Mouse (Mus musculus): Measurements from ENCODE around the gene Mylk2. TPM values are rescaled to one million over a fixed set of nuclear protein-coding genes. Genes with fewer than 3 reads are reported as not detected.

Mylk2 gene
- polyA plus RNA-seq, 1 experiment from 2014 or later: 1.3 TPM

GRCm38 (mm10) chr2:152906274-152907037, 4.7 kb upstream of the Mylk2 start:
- DNase-seq (ENCODE audit: low spot score) (no peak), ATAC-seq (ENCODE audit: low read depth) (no peak)
- no peak overlapping the region for H3K9ac ChIP-seq (ENCODE audit: low read depth, low read length)
- no peak overlapping the region for H3K27ac ChIP-seq (replicated peaks; ENCODE audit: low read depth, low read length)
- peaks cover 5% of the 10 kb centered on the region; the same call in 1 of the 2 replicates for H3K27me3 ChIP-seq (replicated peaks; ENCODE audit: control insufficient read depth, insufficient read depth, low read length)
- H3K9me3 ChIP-seq (ENCODE audit: control insufficient read depth, low read length): no peaks in the 10 kb centered on the region
- 54% methylated on average over 9 of the region's 9 CpGs for WGBS
- no peaks in the 10 kb centered on the region for H3K36me3 ChIP-seq (ENCODE audit: control insufficient read depth, insufficient read depth, low read length)
- H3K4me3 ChIP-seq (ENCODE audit: low read depth, low read length): no peak overlapping the region
- peaks cover 14% of the 10 kb centered on the region; the same call in 1 of the 2 replicates for H3K4me1 ChIP-seq (ENCODE audit: control insufficient read depth, insufficient read depth, low read length)
- H3K4me2 ChIP-seq (ENCODE audit: low read depth, low read length): no peak overlapping the region

GRCm38 (mm10) chr2:152907114-152907943, 3.8 kb upstream of the Mylk2 start:
- H3K9me3 ChIP-seq (ENCODE audit: control insufficient read depth, low read length): no peaks in the 10 kb centered on the region
- H3K9ac ChIP-seq (ENCODE audit: low read depth, low read length): no peak overlapping the region
- H3K27ac ChIP-seq (replicated peaks; ENCODE audit: low read depth, low read length): no peak overlapping the region
- H3K36me3 ChIP-seq (ENCODE audit: control insufficient read depth, insufficient read depth, low read length): no peaks in the 10 kb centered on the region
- H3K4me2 ChIP-seq (ENCODE audit: low read depth, low read length): no peak overlapping the region
- H3K4me1 ChIP-seq (ENCODE audit: control insufficient read depth, insufficient read depth, low read length): peaks cover 11% of the 10 kb centered on the region; the same call in 1 of the 2 replicates
- WGBS: 58% methylated on average over 13 of the region's 14 CpGs
- ATAC-seq (ENCODE audit: low read depth): no peak
- no peak overlapping the region for H3K4me3 ChIP-seq (ENCODE audit: low read depth, low read length)
- peaks cover 12% of the 10 kb centered on the region; the same call in 1 of the 2 replicates for H3K27me3 ChIP-seq (replicated peaks; ENCODE audit: control insufficient read depth, insufficient read depth, low read length)
- no peak for DNase-seq (ENCODE audit: low spot score)

GRCm38 (mm10) chr2:152909848-152910247, 1.3 kb upstream of the Mylk2 start:
- ATAC-seq (ENCODE audit: low read depth): no peak
- Histone ChIP-seq H3K4me2 (ENCODE audit: low read depth, low read length) (no peak overlapping the region), H3K4me3 (ENCODE audit: low read depth, low read length) (no peak overlapping the region), H3K4me1 (ENCODE audit: control insufficient read depth, insufficient read depth, low read length) (peaks cover 11% of the 10 kb centered on the region; the same call in 1 of the 2 replicates), H3K27ac (replicated peaks; ENCODE audit: low read depth, low read length) (no peak overlapping the region), H3K36me3 (ENCODE audit: control insufficient read depth, insufficient read depth, low read length) (no peaks in the 10 kb centered on the region), H3K27me3 (replicated peaks; ENCODE audit: control insufficient read depth, insufficient read depth, low read length) (peaks cover 29% of the 10 kb centered on the region), H3K9ac (ENCODE audit: low read depth, low read length) (no peak overlapping the region), H3K9me3 (ENCODE audit: control insufficient read depth, low read length) (no peaks in the 10 kb centered on the region)
- 72% methylated on average over 6 of the region's 6 CpGs for WGBS
- no peak for DNase-seq (ENCODE audit: low spot score)

GRCm38 (mm10) chr2:152911432-152911831, 280 bp downstream of the Mylk2 start:
- no peak overlapping the region for H3K27ac ChIP-seq (replicated peaks; ENCODE audit: low read depth, low read length)
- no peak overlapping the region for H3K4me2 ChIP-seq (ENCODE audit: low read depth, low read length)
- DNase-seq (ENCODE audit: low spot score): no peak
- H3K9ac ChIP-seq (ENCODE audit: low read depth, low read length): no peak overlapping the region
- WGBS: 33% methylated on average over 6 of the region's 6 CpGs
- H3K36me3 ChIP-seq (ENCODE audit: control insufficient read depth, insufficient read depth, low read length): no peaks in the 10 kb centered on the region
- peaks cover 3% of the 10 kb centered on the region; the same call in 1 of the 2 replicates for H3K4me1 ChIP-seq (ENCODE audit: control insufficient read depth, insufficient read depth, low read length)
- no peak overlapping the region for H3K4me3 ChIP-seq (ENCODE audit: low read depth, low read length)
- no peak for ATAC-seq (ENCODE audit: low read depth)
- no peaks in the 10 kb centered on the region for H3K9me3 ChIP-seq (ENCODE audit: control insufficient read depth, low read length)
- peaks cover 29% of the 10 kb centered on the region for H3K27me3 ChIP-seq (replicated peaks; ENCODE audit: control insufficient read depth, insufficient read depth, low read length)

- Histone ChIP-seq H3K36me3 (ENCODE audit: control insufficient read depth, insufficient read depth, low read length) (no peaks in the 10 kb centered on the region), H3K9me3 (ENCODE audit: control insufficient read depth, low read length) (no peaks in the 10 kb centered on the region), H3K27ac (replicated peaks; ENCODE audit: low read depth, low read length) (no peak overlapping the region), H3K4me3 (ENCODE audit: low read depth, low read length) (no peak overlapping the region), H3K9ac (ENCODE audit: low read depth, low read length) (no peak overlapping the region), H3K4me1 (ENCODE audit: control insufficient read depth, insufficient read depth, low read length) (no peaks in the 10 kb centered on the region), H3K27me3 (replicated peaks; ENCODE audit: control insufficient read depth, insufficient read depth, low read length) (peaks cover 29% of the 10 kb centered on the region), H3K4me2 (ENCODE audit: low read depth, low read length) (no peak overlapping the region)
- ATAC-seq (ENCODE audit: low read depth) (no peak; the same call in 1 of the 2 replicates), DNase-seq (ENCODE audit: low spot score) (no peak)
- WGBS: 21% methylated on average over 7 of the region's 7 CpGs
Measured at GRCm38 (mm10) chr2:152913471-152913870, 2.3 kb downstream of the Mylk2 start.

- ATAC-seq (ENCODE audit: low read depth) (peak; percentile 82), DNase-seq (ENCODE audit: low spot score) (peak; percentile 90)
- Histone ChIP-seq H3K36me3 (ENCODE audit: control insufficient read depth, insufficient read depth, low read length) (no peaks in the 10 kb centered on the region), H3K4me1 (ENCODE audit: control insufficient read depth, insufficient read depth, low read length) (no peaks in the 10 kb centered on the region), H3K9me3 (ENCODE audit: control insufficient read depth, low read length) (no peaks in the 10 kb centered on the region), H3K4me3 (ENCODE audit: low read depth, low read length) (peak overlapping the region; percentile 15; the same call in 1 of the 2 replicates), H3K27ac (replicated peaks; ENCODE audit: low read depth, low read length) (no peak overlapping the region), H3K4me2 (ENCODE audit: low read depth, low read length) (peak overlapping the region; percentile 46), H3K9ac (ENCODE audit: low read depth, low read length) (peak overlapping the region; percentile 40; the same call in 1 of the 2 replicates), H3K27me3 (replicated peaks; ENCODE audit: control insufficient read depth, insufficient read depth, low read length) (peaks cover 29% of the 10 kb centered on the region)
- WGBS: 5% methylated on average over 12 of the region's 18 CpGs
Measured at GRCm38 (mm10) chr2:152914310-152915120, 3.4 kb downstream of the Mylk2 start.

- no peak for DNase-seq (ENCODE audit: low spot score)
- H3K27me3 ChIP-seq (replicated peaks; ENCODE audit: control insufficient read depth, insufficient read depth, low read length): peaks cover 29% of the 10 kb centered on the region
- no peak overlapping the region for H3K4me3 ChIP-seq (ENCODE audit: low read depth, low read length)
- no peak overlapping the region for H3K9ac ChIP-seq (ENCODE audit: low read depth, low read length)
- 69% methylated on average over 4 of the region's 4 CpGs for WGBS
- H3K36me3 ChIP-seq (ENCODE audit: control insufficient read depth, insufficient read depth, low read length): no peaks in the 10 kb centered on the region
- H3K4me2 ChIP-seq (ENCODE audit: low read depth, low read length): no peak overlapping the region
- no peaks in the 10 kb centered on the region for H3K9me3 ChIP-seq (ENCODE audit: control insufficient read depth, low read length)
- no peaks in the 10 kb centered on the region for H3K4me1 ChIP-seq (ENCODE audit: control insufficient read depth, insufficient read depth, low read length)
- no peak for ATAC-seq (ENCODE audit: low read depth)
- H3K27ac ChIP-seq (replicated peaks; ENCODE audit: low read depth, low read length): no peak overlapping the region
Measured at GRCm38 (mm10) chr2:152915453-152915852, 4.3 kb downstream of the Mylk2 start.

- H3K4me1 ChIP-seq (ENCODE audit: control insufficient read depth, insufficient read depth, low read length): no peaks in the 10 kb centered on the region
- no peak overlapping the region for H3K4me2 ChIP-seq (ENCODE audit: low read depth, low read length)
- no peak for DNase-seq (ENCODE audit: low spot score)
- H3K9ac ChIP-seq (ENCODE audit: low read depth, low read length): no peak overlapping the region
- H3K4me3 ChIP-seq (ENCODE audit: low read depth, low read length): no peak overlapping the region
- H3K27me3 ChIP-seq (replicated peaks; ENCODE audit: control insufficient read depth, insufficient read depth, low read length): peaks cover 25% of the 10 kb centered on the region
- H3K27ac ChIP-seq (replicated peaks; ENCODE audit: low read depth, low read length): no peak overlapping the region
- 29% methylated on average over 5 of the region's 5 CpGs for WGBS
- ATAC-seq (ENCODE audit: low read depth): no peak
- H3K36me3 ChIP-seq (ENCODE audit: control insufficient read depth, insufficient read depth, low read length): no peaks in the 10 kb centered on the region
- H3K9me3 ChIP-seq (ENCODE audit: control insufficient read depth, low read length): no peaks in the 10 kb centered on the region
Measured at GRCm38 (mm10) chr2:152916111-152916510, 5.0 kb downstream of the Mylk2 start.

All from embryonic facial prominence, embryonic 14.5 days (tissue).